In genomic region chr15:63671081-63671480, GRCm38 (mm10) we compare ENCODE assay signal across 9 mouse cellular contexts.
DNase-seq lines count a peak whose midpoint lies in the region; ATAC-seq lines count a peak whose summit lies in the region.
"Had no signal": no experiment of that assay in that cellular context is flagged by ENCODE, and none has a peak within 500 bp of the region (broad histone marks: within the 10 kb centered on the region; RNA-seq: fewer than 3 reads in every experiment).

No protein-coding gene starts in this region.

- peak; percentile 35; the same call in 1 of the 2 replicates for ATAC-seq in hindbrain, embryonic 14.5 days (ENCODE audit: low FRiP score)
- ATAC-seq in hindbrain, embryonic 11.5 days (ENCODE audit: low FRiP score): no peak
- peak; percentile 38; the same call in 1 of the 2 replicates for ATAC-seq in frontal cortex, adult (ENCODE audit: low TSS enrichment)
- ATAC-seq in granulocyte monocyte progenitor cell, adult 5-6 weeks (replicated peaks; ENCODE audit: poor library complexity, severe bottlenecking): no peak

- H3K4me1 ChIP-seq in hindbrain, embryonic 14.5 days (replicated peaks; ENCODE audit: control insufficient read depth, insufficient read depth, low read length): peaks cover 5% of the 10 kb centered on the region; the same call in 1 of the 2 replicates
- no peaks in the 10 kb centered on the region for H3K4me1 ChIP-seq in hindbrain, embryonic 11.5 days (replicated peaks; ENCODE audit: control insufficient read depth, insufficient read depth, low read length)

- no peaks in the 10 kb centered on the region for H3K27me3 ChIP-seq in hindbrain, embryonic 14.5 days (ENCODE audit: control insufficient read depth, insufficient read depth, low read length)
- H3K27me3 ChIP-seq in hindbrain, embryonic 11.5 days (ENCODE audit: control insufficient read depth, insufficient read depth, low read length): no peaks in the 10 kb centered on the region

- H3K9me3 ChIP-seq in hindbrain, embryonic 14.5 days (ENCODE audit: control insufficient read depth, low read length): no peaks in the 10 kb centered on the region
- H3K9me3 ChIP-seq in hindbrain, embryonic 11.5 days (ENCODE audit: control insufficient read depth, low read length): no peaks in the 10 kb centered on the region

- no peak overlapping the region for H3K4me2 ChIP-seq in hindbrain, embryonic 14.5 days (replicated peaks)
- H3K4me2 ChIP-seq in hindbrain, embryonic 11.5 days (replicated peaks; ENCODE audit: low read depth, low read length): no peak overlapping the region

- WGBS in hindbrain, embryonic 14.5 days: 58% methylated on average over 11 of the region's 11 CpGs
- WGBS in hindbrain, embryonic 11.5 days: 79% methylated on average over 11 of the region's 11 CpGs

- DNase-seq in hindbrain, embryonic 14.5 days (ENCODE audit: low spot score): no peak
- DNase-seq in hindbrain, embryonic 11.5 days (ENCODE audit: low spot score): no peak
- peak; percentile 45 to 72 for DNase-seq in layer of hippocampus, postnatal 14 days (ENCODE audit: low spot score in 2 of 2)
- peak; percentile 8 to 10 for DNase-seq in right cerebral cortex, adult 2 months (ENCODE audit: low spot score in 2 of 2)
- DNase-seq in adrenal gland, postnatal 36 days: no peak
- DNase-seq: heart, postnatal 36 days; kidney, postnatal 4 days had no signal

- H3K36me3 ChIP-seq in hindbrain, embryonic 14.5 days (replicated peaks; ENCODE audit: control insufficient read depth, insufficient read depth): no peaks in the 10 kb centered on the region
- no peaks in the 10 kb centered on the region for H3K36me3 ChIP-seq in hindbrain, embryonic 11.5 days (ENCODE audit: control insufficient read depth, insufficient read depth, low read length)

- no peak overlapping the region for H3K4me3 ChIP-seq in hindbrain, embryonic 14.5 days (replicated peaks; ENCODE audit: low read length)
- no peak overlapping the region for H3K4me3 ChIP-seq in hindbrain, embryonic 11.5 days (ENCODE audit: low read depth, low read length)

- no peak overlapping the region for H3K9ac ChIP-seq in hindbrain, embryonic 14.5 days
- no peak overlapping the region for H3K9ac ChIP-seq in hindbrain, embryonic 11.5 days (ENCODE audit: low read depth, low read length)

- H3K27ac ChIP-seq in hindbrain, embryonic 14.5 days: no peak overlapping the region
- no peak overlapping the region for H3K27ac ChIP-seq in hindbrain, embryonic 11.5 days (ENCODE audit: low read depth, low read length)

Comparison
In these comparisons a context has a peak if more than half of its experiments do, and no peak if none do; other contexts are left out.
1. ATAC-seq: peak in hindbrain, embryonic 14.5 days (single experiment) and frontal cortex, adult (single experiment); none in hindbrain, embryonic 11.5 days (single experiment) and granulocyte monocyte progenitor cell, adult 5-6 weeks (single experiment).
2. DNase-seq: peak in layer of hippocampus, postnatal 14 days (2 of 2) and right cerebral cortex, adult 2 months (2 of 2); none in hindbrain, embryonic 14.5 days (single experiment), hindbrain, embryonic 11.5 days (single experiment) and adrenal gland, postnatal 36 days (0 of 2).